In the genomic region with DNA sequence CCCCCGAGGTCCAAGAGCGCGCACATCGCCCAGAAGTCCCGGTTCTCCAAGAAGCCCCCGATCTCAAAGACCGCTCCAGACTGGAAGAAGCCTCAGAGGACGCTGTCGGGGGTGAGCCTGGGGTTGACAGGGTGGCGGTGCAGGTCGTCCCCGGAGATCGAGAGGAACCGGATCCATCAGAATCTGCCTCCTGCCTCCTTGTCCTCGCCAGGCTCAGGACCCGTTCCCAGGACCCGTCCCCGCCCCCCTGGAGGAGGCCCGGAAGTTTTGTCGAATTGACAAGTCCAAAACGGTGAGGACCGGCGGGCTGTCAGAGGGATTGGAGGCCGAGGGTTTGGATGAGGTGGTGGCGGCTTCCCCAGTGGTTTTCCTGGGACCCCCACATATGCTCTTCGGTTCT, we compare ENCODE assay signal across 8 mouse cellular contexts. TPM values are rescaled to one million over a fixed set of nuclear protein-coding genes. Genes with fewer than 3 reads are reported as not detected.
DNase-seq lines count a peak whose midpoint lies in the region; TF ChIP-seq lines count a peak whose summit lies in the region.

No protein-coding gene starts in this region.

- no peak overlapping the region for H3K27ac ChIP-seq in olfactory bulb, adult 2 months (ENCODE audit: insufficient read depth, low read depth, low read length)

- TF ChIP-seq POLR2A in olfactory bulb, adult 2 months (IDR thresholded peaks at IDR 0.05; ENCODE audit: insufficient read depth, low read depth, low read length), result no peak

- H3K4me1 ChIP-seq in olfactory bulb, adult 2 months (ENCODE audit: control insufficient read depth, insufficient read depth, low read length), result peaks cover 20% of the 10 kb centered on the region

- 4% methylated on average over 26 of the region's 26 CpGs for WGBS in olfactory bulb, adult 2 months

- DNase-seq in cerebellum, postnatal 25 days, result peak; percentile 25 to 41
- no peak for DNase-seq in cerebellum, postnatal 14 days
- peak; percentile 62 for DNase-seq in thymus, postnatal 4 days
- DNase-seq in thymus, postnatal 0 days (ENCODE audit: low spot score), result no peak
- DNase-seq in kidney, postnatal 10 days, result peak; percentile 57
- no peak for DNase-seq in gastrocnemius, postnatal 10 days
- no peak for DNase-seq in frontal cortex, postnatal 36 days (ENCODE audit: low spot score in 2 of 2)

- no peak for TF ChIP-seq CTCF in olfactory bulb, adult 2 months (IDR thresholded peaks at IDR 0.05; ENCODE audit: insufficient read depth, low read depth, low read length)

- H3K4me3 ChIP-seq in olfactory bulb, adult 2 months (ENCODE audit: insufficient read depth, low read depth, low read length), result peak overlapping the region; percentile 77

RNA-seq across cellular contexts. Expression of gene Wdr46, which starts 0.5 kb away (rescaled TPM):
- 20.6 and 25.5 TPM in 2 replicates for polyA plus RNA-seq in thymus, postnatal 0 days (2015; fragmentation: Nextera tagmentation; extraction: Ambion mirVana)
- polyA plus RNA-seq in olfactory bulb, adult 2 months (2012; ENCODE audit: insufficient read depth, insufficient read length, low replicate concordance, missing spikeins), result not detected in 2 replicates
- total RNA-seq in gastrocnemius, postnatal 10 days (2021), result 10 to 100 TPM; 15.7 TPM

RNA-seq across cellular contexts. Expression of gene Pfdn6, which starts 0.8 kb away (rescaled TPM):
- polyA plus RNA-seq in thymus, postnatal 0 days (2015; fragmentation: Nextera tagmentation; extraction: Ambion mirVana), result 218 and 225 TPM in 2 replicates
- polyA plus RNA-seq in olfactory bulb, adult 2 months (2012; ENCODE audit: insufficient read depth, insufficient read length, low replicate concordance, missing spikeins), result not detected in 2 replicates
- total RNA-seq in gastrocnemius, postnatal 10 days (2021), result 10 to 100 TPM; 65.3 to 67.0 TPM

RNA-seq across cellular contexts. Expression of gene B3galt4, which starts 10.3 kb away (rescaled TPM):
- polyA plus RNA-seq in thymus, postnatal 0 days (2015; fragmentation: Nextera tagmentation; extraction: Ambion mirVana), result 13.3 and 15.8 TPM in 2 replicates
- not detected in 2 replicates for polyA plus RNA-seq in olfactory bulb, adult 2 months (2012; ENCODE audit: insufficient read depth, insufficient read length, low replicate concordance, missing spikeins)
- total RNA-seq in gastrocnemius, postnatal 10 days (2021), result 1 to 10 TPM; 2.3 to 2.6 TPM

RNA-seq across cellular contexts. Expression of gene Rgl2, which starts 11.6 kb away (rescaled TPM):
- 37.5 and 42.3 TPM in 2 replicates for polyA plus RNA-seq in thymus, postnatal 0 days (2015; fragmentation: Nextera tagmentation; extraction: Ambion mirVana)
- polyA plus RNA-seq in olfactory bulb, adult 2 months (2012; ENCODE audit: insufficient read depth, insufficient read length, low replicate concordance, missing spikeins), result 671 TPM in 1 of 2 replicates, not detected in the other
- total RNA-seq in gastrocnemius, postnatal 10 days (2021), result 10 to 100 TPM; 29.3 to 40.2 TPM

RNA-seq across cellular contexts. Expression of gene Vps52, which starts 14.6 kb away (rescaled TPM):
- 43.6 and 46.1 TPM in 2 replicates for polyA plus RNA-seq in thymus, postnatal 0 days (2015; fragmentation: Nextera tagmentation; extraction: Ambion mirVana)
- polyA plus RNA-seq in olfactory bulb, adult 2 months (2012; ENCODE audit: insufficient read depth, insufficient read length, low replicate concordance, missing spikeins), result not detected in 2 replicates
- total RNA-seq in gastrocnemius, postnatal 10 days (2021), result 10 to 100 TPM; 30.3 to 33.2 TPM

Comparison
In these comparisons a context has a peak if more than half of its experiments do, and no peak if none do; other contexts are left out.
1. DNase-seq: peak in cerebellum, postnatal 25 days (2 of 2), thymus, postnatal 4 days (single experiment) and kidney, postnatal 10 days (single experiment); none in cerebellum, postnatal 14 days (0 of 2), thymus, postnatal 0 days (single experiment), gastrocnemius, postnatal 10 days (single experiment) and frontal cortex, postnatal 36 days (0 of 2).
2. RNA of gene B3galt4, which starts 10.3 kb away (polyA plus RNA-seq): 13.3 to 15.8 TPM in thymus, postnatal 0 days; not detected in olfactory bulb, adult 2 months; every median in the first group is over 10 times any median in the second.